Mouse (Mus musculus): Measurements from ENCODE around the gene Gm19426. TPM values are rescaled to one million over a fixed set of nuclear protein-coding genes. Genes with fewer than 3 reads are reported as not detected.

Gene Gm19426
- polyA plus RNA-seq (2021): 3.1 TPM

DNA sequence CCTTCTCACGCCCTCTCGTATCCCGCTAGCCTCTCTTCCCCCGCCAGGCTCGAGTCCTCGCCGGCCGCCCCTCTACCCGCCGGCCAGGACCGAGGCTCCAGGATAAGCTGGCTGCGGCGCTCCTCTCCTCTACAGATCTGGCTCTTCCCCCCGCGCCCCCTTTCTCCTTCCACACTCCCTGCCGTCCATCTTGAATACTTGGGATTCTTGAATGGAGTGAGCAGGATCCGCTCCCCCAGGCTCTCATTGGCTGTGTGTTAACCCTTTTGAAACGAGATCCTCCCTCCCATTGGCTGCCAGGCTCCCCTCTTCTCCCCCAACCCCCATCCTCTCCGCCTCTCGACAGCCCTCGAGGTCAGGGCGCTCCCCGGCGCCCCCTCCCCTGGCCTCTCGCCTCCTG is at the start of gene Gm19426:
Gene Gm19426, minus strand, starts transcription at position 95 of the 400 bp plus-strand sequence.
- ChIA-PET CTCF (interaction anchor here (1.1 kb wide), 1 partner anchor 15 kb away, joined by 3 read pairs; no protein-coding TSS in a partner anchor), POLR2A (interaction anchor here (1.1 kb wide), 1 partner anchor 17 kb away, joined by 3 read pairs; the partner anchor contains the start of gene Clp1)
- ATAC-seq (peak; percentile 93), DNase-seq (ENCODE audit: low read depth, low spot score) (no peak)
- no peak for TF ChIP-seq CTCF (IDR thresholded peaks at IDR 0.05)
- H3K27me3 ChIP-seq: peaks cover 6% of the 10 kb centered on the region
- in situ Hi-C loops (cut with MboI; ENCODE audit: low pct_unique_long_range_greater_than_20kb): no loop called here

DNA sequence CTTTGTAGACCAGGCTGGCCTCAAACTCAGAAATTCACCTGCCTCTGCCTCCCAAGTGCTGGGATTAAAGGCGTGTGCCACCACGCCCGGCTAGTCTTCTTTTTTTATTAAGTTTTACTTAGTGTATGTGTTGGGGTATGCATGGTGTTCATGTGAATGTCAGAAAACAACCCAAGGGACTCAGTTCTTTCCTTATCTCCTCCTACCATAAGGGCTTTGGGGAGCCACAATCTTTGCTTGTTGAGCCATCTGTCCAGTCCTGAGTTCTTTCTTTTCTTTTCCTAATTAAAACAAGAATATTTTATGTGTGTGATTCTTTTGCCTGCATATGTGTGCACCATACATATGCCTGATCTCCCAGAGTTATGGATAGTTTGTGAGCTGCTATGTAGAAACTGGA is 49.7 kb upstream of the Gm19426 start:
- in situ Hi-C loops (cut with MboI; ENCODE audit: low pct_unique_long_range_greater_than_20kb): no loop called here
- TF ChIP-seq CTCF (IDR thresholded peaks at IDR 0.05): no peak
- ChIA-PET CTCF (no interaction called here), POLR2A (no interaction called here)
- no peak for ATAC-seq
- no peak for DNase-seq (ENCODE audit: low read depth, low spot score)
- H3K27me3 ChIP-seq: peaks cover 4% of the 10 kb centered on the region

DNA sequence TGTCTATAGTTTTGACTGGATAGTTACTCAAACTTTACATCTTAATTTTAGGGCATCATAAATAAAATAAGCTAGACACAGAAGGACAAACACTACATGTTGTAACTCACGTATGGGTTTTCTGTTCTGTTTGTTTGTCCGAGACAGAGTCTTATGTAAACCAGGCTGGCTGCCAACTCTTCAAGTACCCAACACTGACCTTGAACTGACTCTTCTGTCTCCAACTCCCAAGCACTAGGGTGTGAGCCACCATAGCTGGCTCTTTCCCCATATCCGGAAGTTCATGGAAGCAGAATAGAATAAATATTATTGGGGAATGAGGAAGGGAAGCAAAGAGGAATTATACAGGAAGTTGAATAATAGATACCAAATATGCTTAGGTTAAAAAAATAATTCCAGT is 49.1 kb upstream of the Gm19426 start:
- H3K27me3 ChIP-seq: peaks cover 4% of the 10 kb centered on the region
- ATAC-seq: no peak
- in situ Hi-C loops (cut with MboI; ENCODE audit: low pct_unique_long_range_greater_than_20kb): no loop called here
- no peak for DNase-seq (ENCODE audit: low read depth, low spot score)
- CTCF ChIA-PET: no interaction called here
- POLR2A ChIA-PET: no interaction called here
- no peak for TF ChIP-seq CTCF (IDR thresholded peaks at IDR 0.05)

DNA sequence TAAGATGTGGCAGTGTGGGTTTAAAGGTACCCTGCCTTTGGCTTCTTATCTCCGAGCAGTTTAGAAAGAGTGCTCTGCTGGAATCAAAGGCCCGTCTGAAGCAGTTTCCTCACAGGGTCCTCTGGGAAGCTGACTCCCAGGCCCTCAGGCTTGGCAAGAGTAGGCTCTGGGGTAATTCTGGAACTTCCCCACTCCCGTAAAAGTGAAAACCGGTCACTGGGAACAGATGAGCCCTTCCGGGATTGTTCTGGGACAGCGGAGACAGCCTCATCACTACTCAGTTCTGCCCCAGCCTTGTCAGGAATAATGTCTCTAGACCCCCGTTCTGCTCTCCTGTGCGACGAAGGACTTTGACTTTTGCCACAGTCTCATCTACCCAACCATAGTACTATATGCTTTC is 47.0 kb upstream of the Gm19426 start:
- ATAC-seq: no peak
- ChIA-PET CTCF (no interaction called here), POLR2A (interaction anchor here (1.1 kb wide), 1 partner anchor 11 kb away, joined by 3 read pairs; no protein-coding TSS in a partner anchor)
- no peak for TF ChIP-seq CTCF (IDR thresholded peaks at IDR 0.05)
- DNase-seq (ENCODE audit: low read depth, low spot score): no peak
- in situ Hi-C loops (cut with MboI; ENCODE audit: low pct_unique_long_range_greater_than_20kb): no loop called here
- peaks cover 5% of the 10 kb centered on the region for H3K27me3 ChIP-seq

DNA sequence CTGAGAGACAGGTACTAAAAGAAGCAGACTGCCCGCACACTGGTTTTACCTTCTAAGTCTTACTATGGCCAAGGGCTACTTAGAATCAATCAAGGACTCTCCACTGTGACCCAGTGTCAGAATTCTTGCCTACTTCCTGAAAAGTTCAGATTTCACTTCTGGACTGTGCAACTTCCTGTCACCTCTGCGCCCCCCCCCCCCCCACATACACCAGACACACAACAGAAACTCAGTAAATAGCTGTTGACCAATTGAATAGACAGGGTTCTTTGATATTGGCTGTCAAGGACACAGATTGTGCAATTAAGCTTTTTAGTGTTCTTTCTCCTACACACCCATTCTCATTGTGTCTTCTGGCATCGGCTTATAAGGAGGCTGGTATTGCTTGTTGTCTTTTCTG is 44.9 kb upstream of the Gm19426 start:
- ATAC-seq (no peak), DNase-seq (ENCODE audit: low read depth, low spot score) (no peak)
- CTCF ChIA-PET: interaction anchor here (0.8 to 2.5 kb wide), 4 partner anchors 9 to 48 kb away, joined by 3 to 8 read pairs (median 4); no protein-coding TSS in a partner anchor
- in situ Hi-C loops (cut with MboI; ENCODE audit: low pct_unique_long_range_greater_than_20kb): no loop called here
- peaks cover 12% of the 10 kb centered on the region for H3K27me3 ChIP-seq
- POLR2A ChIA-PET: interaction anchor here (0.6 to 1.1 kb wide), 3 partner anchors 17 to 52 kb away, joined by 3 to 5 read pairs (median 4); no protein-coding TSS in a partner anchor
- no peak for TF ChIP-seq CTCF (IDR thresholded peaks at IDR 0.05)

DNA sequence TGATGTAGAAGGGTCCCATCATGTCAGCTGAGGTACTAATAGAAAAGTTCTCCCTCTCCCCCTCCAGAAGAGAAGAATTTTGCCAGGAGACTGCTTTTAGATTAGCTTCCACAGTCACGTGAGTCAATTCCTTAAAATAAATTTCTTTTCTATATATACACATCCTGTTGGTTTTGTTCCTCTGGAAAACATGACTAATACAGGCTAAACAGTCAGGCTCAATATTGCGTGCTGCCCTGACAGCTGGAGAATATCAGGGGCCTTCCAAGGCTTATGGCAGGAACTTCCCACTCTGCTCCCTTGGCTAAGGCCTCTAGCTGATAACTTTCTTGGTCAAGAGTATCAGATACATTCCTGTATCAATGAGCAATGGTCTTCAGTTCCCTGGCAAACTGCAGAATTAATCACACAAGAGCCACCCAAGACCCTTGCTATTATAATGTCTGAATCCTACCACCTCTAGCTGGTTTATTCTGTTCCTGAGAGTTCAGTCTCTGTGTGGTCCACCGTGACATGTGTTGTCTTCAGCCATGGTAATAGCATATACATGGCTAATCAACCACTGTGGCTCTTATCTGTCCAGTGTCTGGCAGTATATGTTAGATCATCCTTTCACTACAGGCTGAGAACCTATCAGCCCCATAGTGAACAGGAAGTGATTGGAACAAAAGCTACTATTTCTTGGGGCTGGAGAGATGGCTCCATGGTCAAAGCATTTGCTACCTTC is 40.5 kb upstream of the Gm19426 start:
- TF ChIP-seq CTCF (IDR thresholded peaks at IDR 0.05): no peak
- peaks cover 21% of the 10 kb centered on the region for H3K27me3 ChIP-seq
- DNase-seq (ENCODE audit: low read depth, low spot score) (no peak), ATAC-seq (no peak)
- CTCF ChIA-PET: interaction anchor here (0.7 to 1.9 kb wide), 4 partner anchors 10 to 25 kb away, joined by 3 to 6 read pairs (median 4); partner anchors contain the start of gene Ube2l6
- POLR2A ChIA-PET: interaction anchor here (0.6 to 1.5 kb wide), 2 partner anchors 8 to 297 kb away, joined by 3 read pairs; no protein-coding TSS in a partner anchor
- in situ Hi-C loops (cut with MboI; ENCODE audit: low pct_unique_long_range_greater_than_20kb): no loop called here

DNA sequence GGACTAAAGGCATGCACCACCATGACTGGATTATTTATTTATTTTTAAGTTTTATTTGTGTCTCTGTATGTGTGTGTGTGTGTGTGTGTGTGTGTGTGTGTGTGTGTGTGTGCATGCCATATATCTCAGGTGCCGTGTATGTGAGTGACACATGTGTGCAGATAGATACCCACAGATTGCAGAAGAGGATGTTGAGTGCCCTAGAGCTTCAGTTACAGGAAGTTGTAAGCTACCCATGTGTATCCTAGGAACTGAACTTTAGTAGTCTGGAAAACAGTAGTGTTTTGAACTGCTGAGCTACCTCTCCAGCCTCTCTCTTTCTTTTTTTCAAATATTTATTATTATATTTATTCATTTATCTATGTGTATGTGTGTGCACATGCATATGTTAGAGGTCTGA is 39.9 kb upstream of the Gm19426 start:
- no peak for ATAC-seq
- in situ Hi-C loops (cut with MboI; ENCODE audit: low pct_unique_long_range_greater_than_20kb): no loop called here
- DNase-seq (ENCODE audit: low read depth, low spot score): no peak
- H3K27me3 ChIP-seq: peaks cover 18% of the 10 kb centered on the region
- POLR2A ChIA-PET: interaction anchor here (0.6 kb wide), 1 partner anchor 296 kb away, joined by 3 read pairs; no protein-coding TSS in a partner anchor
- CTCF ChIA-PET: interaction anchor here (0.7 to 1.9 kb wide), 3 partner anchors 9 to 24 kb away, joined by 3 to 6 read pairs (median 4); partner anchors contain the start of gene Ube2l6
- no peak for TF ChIP-seq CTCF (IDR thresholded peaks at IDR 0.05)

DNA sequence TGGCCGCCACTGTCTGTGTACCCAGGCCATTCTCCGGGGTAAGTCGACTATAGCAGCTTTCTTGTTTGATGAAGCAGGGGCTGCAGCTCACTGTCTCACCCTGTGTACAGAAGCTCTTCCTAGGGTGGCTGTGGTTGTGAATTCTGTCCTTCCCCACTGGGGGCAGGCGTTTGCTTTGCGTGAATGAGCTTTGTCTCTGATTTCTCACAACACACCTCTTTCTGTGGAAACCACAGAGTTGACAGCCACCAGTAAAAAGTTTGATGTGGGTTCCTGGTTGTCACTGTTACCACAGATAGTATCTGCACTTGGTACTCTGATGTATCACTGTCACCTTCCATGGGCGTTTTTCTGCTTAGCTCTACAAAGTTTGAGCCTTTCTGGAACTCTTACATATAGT is 35.8 kb upstream of the Gm19426 start:
- peaks cover 16% of the 10 kb centered on the region for H3K27me3 ChIP-seq
- no peak for TF ChIP-seq CTCF (IDR thresholded peaks at IDR 0.05)
- CTCF ChIA-PET: interaction anchor here (1.0 to 2.0 kb wide), 2 partner anchors 9 to 19 kb away, joined by 5 to 8 read pairs; partner anchors contain the start of gene Ube2l6
- DNase-seq (ENCODE audit: low read depth, low spot score): no peak
- no peak for ATAC-seq
- in situ Hi-C loops (cut with MboI; ENCODE audit: low pct_unique_long_range_greater_than_20kb): no loop called here
- POLR2A ChIA-PET: interaction anchor here (1.0 kb wide), 1 partner anchor 11 kb away, joined by 3 read pairs; no protein-coding TSS in a partner anchor

DNA sequence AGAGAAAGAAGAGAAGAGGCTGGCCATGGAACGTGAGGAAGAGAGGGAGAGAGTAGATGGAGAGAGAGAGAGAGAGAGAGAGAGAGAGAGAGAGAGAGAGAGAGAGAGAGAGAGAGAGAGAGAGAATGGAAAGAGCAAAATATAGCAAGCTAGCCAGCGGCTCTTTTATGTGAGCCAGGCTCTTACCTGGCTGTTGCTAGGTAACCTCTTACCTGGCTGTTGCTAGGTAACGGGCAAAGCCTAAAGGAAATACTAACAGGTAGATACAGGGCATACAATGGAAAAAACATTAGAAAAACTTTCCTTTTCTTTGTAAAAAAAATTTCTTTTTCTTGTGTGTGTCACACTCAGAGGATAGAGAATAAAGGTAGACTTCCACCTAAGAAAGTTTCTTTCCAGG is 34.3 kb upstream of the Gm19426 start:
- ATAC-seq (no peak), DNase-seq (ENCODE audit: low read depth, low spot score) (no peak)
- POLR2A ChIA-PET: no interaction called here
- CTCF ChIA-PET: interaction anchor here (1.1 kb wide), 1 partner anchor 11 kb away, joined by 3 read pairs; no protein-coding TSS in a partner anchor
- in situ Hi-C loops (cut with MboI; ENCODE audit: low pct_unique_long_range_greater_than_20kb): no loop called here
- no peak for TF ChIP-seq CTCF (IDR thresholded peaks at IDR 0.05)
- H3K27me3 ChIP-seq: peaks cover 16% of the 10 kb centered on the region

DNA sequence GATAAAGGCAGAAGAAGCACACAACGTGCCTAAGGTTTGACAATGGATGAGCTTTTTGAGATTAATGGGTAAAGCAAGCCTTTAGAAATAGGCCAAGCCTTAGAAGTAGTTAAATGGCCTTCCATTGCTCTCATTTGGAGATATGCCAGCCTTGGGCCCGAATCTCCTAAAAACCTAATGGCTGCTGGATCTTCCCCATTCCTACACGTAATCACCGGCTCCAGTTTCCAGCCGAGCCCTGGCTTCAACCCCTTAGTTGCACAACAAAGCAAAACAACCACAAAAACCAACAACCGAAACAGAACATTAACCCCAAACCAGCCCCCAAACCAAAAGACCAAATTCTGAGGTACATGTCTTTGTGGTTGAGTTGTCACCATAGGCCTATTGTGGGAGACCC is 32.2 kb upstream of the Gm19426 start:
- ATAC-seq (no peak), DNase-seq (ENCODE audit: low read depth, low spot score) (no peak)
- in situ Hi-C loops (cut with MboI; ENCODE audit: low pct_unique_long_range_greater_than_20kb): no loop called here
- ChIA-PET CTCF (no interaction called here), POLR2A (interaction anchor here (1.4 kb wide), 1 partner anchor 9 kb away, joined by 3 read pairs; no protein-coding TSS in a partner anchor)
- TF ChIP-seq CTCF (IDR thresholded peaks at IDR 0.05): no peak
- H3K27me3 ChIP-seq: peaks cover 12% of the 10 kb centered on the region

DNA sequence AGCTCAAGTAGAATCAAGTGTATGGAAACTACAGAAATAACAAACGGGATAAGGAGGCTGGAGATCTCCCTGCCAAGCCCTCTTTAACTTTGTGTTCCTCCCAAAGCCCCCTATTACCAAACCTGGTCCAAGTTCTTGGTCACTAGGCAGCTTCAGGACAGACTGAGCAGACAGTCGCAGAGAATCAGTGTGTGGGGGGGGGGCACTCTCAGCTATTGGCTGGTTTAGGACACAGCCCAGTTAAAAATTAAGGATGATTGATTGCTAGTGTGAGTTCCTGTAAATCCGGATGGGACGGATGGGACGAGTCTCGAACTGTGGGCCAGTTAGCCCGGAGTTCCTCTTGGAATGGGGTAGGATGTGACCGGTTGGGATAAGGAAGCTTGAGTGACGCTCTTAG is 31.8 kb upstream of the Gm19426 start, which contains the start of gene Serping1:
Gene Serping1, minus strand, starts transcription at position 204 of the 400 bp plus-strand sequence.
- in situ Hi-C loops (cut with MboI; ENCODE audit: low pct_unique_long_range_greater_than_20kb): no loop called here
- no peak for DNase-seq (ENCODE audit: low read depth, low spot score)
- peaks cover 16% of the 10 kb centered on the region for H3K27me3 ChIP-seq
- no peak for ATAC-seq
- ChIA-PET POLR2A (no interaction called here), CTCF (no interaction called here)
- TF ChIP-seq CTCF (IDR thresholded peaks at IDR 0.05): no peak

All from Patski (cell line).